Comparison of ENCODE assay signal across 8 mouse cellular contexts in the genomic region with DNA sequence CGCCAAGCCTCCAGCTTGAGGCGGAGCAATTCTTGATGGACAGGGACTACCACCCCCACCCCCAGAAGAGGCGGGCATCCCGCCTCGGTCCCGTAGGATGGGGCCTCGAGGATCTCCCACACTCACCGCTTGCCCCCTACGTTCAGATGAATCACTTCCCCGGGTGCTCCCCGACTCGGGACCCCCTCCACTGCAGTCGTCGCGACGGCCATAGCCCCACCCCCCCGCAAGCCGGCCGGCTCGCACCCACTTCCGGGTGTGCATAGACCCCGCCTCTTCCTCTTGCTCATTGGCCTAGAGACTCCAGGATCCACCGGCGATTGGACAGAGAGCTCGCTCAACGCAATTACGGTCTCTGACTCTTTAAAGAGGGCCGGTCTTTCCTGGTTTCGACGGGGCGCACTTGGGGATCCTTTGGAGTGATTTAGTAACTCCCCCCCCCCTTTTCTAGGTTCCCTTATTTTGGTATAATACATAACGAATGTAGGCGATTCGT. TPM values are rescaled to one million over a fixed set of nuclear protein-coding genes. Genes with fewer than 3 reads are reported as not detected.
DNase-seq lines count a peak whose midpoint lies in the region; ATAC-seq and TF ChIP-seq lines count a peak whose summit lies in the region.

Gene Shkbp1 (minus strand): TSS at position 275 of the 496 bp plus-strand sequence.

- peak within 1 kb of the TSS; percentile 68 for H3K9ac ChIP-seq in heart, embryonic 11.5 days (ENCODE audit: low read depth, low read length)
- peak within 1 kb of the TSS; percentile 59 for H3K9ac ChIP-seq in kidney, embryonic 15.5 days
- peak within 1 kb of the TSS; percentile 57 for H3K9ac ChIP-seq in liver, embryonic 11.5 days (ENCODE audit: low read depth, low read length)
- peak within 1 kb of the TSS; percentile 39 for H3K9ac ChIP-seq in stomach, embryonic 14.5 days (replicated peaks; ENCODE audit: low read depth, low read length)

- H3K4me1 ChIP-seq in erythroblast, embryonic 14.5 days (ENCODE audit: control insufficient read depth): peaks cover 41% of the 10 kb centered on the region
- 0 out of 2 replicates have a peak, but pooled peaks cover 2% of the 10 kb centered on the region for H3K4me1 ChIP-seq in heart, embryonic 11.5 days (ENCODE audit: control insufficient read depth, insufficient read depth, low read length)
- peaks cover 35% of the 10 kb centered on the region for H3K4me1 ChIP-seq in kidney, embryonic 15.5 days
- peaks cover 24% of the 10 kb centered on the region for H3K4me1 ChIP-seq in liver, embryonic 11.5 days (replicated peaks; ENCODE audit: control insufficient read depth, insufficient read depth, low read length)
- H3K4me1 ChIP-seq in stomach, embryonic 14.5 days (ENCODE audit: control insufficient read depth, insufficient read depth, low read length): peaks cover 23% of the 10 kb centered on the region

- peak; percentile 88 for ATAC-seq in heart, embryonic 11.5 days (replicated peaks; ENCODE audit: insufficient number of reproducible peaks, low FRiP score, low TSS enrichment)
- peak; percentile 92 for ATAC-seq in kidney, embryonic 15.5 days (replicated peaks; ENCODE audit: low FRiP score)
- peak; percentile 90 for ATAC-seq in liver, embryonic 11.5 days (replicated peaks; ENCODE audit: low FRiP score)
- ATAC-seq in stomach, embryonic 14.5 days (ENCODE audit: insufficient number of reproducible peaks, insufficient read depth, low FRiP score, low read depth): peak; percentile 93

- no peaks in the 10 kb centered on the region for H3K79me2 ChIP-seq in myocyte (ENCODE audit: control insufficient read depth, insufficient read depth)

- peaks cover 25% of the 10 kb centered on the region for H3K27me3 ChIP-seq in erythroblast, embryonic 14.5 days (ENCODE audit: control insufficient read depth)
- H3K27me3 ChIP-seq in heart, embryonic 11.5 days (ENCODE audit: control insufficient read depth, insufficient read depth, low read length): no peaks in the 10 kb centered on the region
- peaks cover 10% of the 10 kb centered on the region; the same call in 1 of the 2 replicates for H3K27me3 ChIP-seq in kidney, embryonic 15.5 days
- no peaks in the 10 kb centered on the region for H3K27me3 ChIP-seq in liver, embryonic 11.5 days (replicated peaks; ENCODE audit: control insufficient read depth, insufficient read depth, low read length)
- no peaks in the 10 kb centered on the region for H3K27me3 ChIP-seq in myocyte (ENCODE audit: control insufficient read depth, insufficient read depth, insufficient read length)
- no peaks in the 10 kb centered on the region for H3K27me3 ChIP-seq in stomach, embryonic 14.5 days (ENCODE audit: control insufficient read depth, insufficient read depth, low read length)

- peaks cover 21% of the 10 kb centered on the region for H3K36me3 ChIP-seq in erythroblast, embryonic 14.5 days (ENCODE audit: control insufficient read depth)
- H3K36me3 ChIP-seq in heart, embryonic 11.5 days (ENCODE audit: control insufficient read depth, insufficient read depth, low read length): no peaks in the 10 kb centered on the region
- peaks cover 25% of the 10 kb centered on the region for H3K36me3 ChIP-seq in kidney, embryonic 15.5 days
- H3K36me3 ChIP-seq in liver, embryonic 11.5 days (ENCODE audit: control insufficient read depth, insufficient read depth, low read length): peaks cover 4% of the 10 kb centered on the region
- peaks cover 2% of the 10 kb centered on the region for H3K36me3 ChIP-seq in myocyte (ENCODE audit: control insufficient read depth, insufficient read depth)
- 0 out of 2 replicates have a peak, but pooled peaks cover 5% of the 10 kb centered on the region for H3K36me3 ChIP-seq in stomach, embryonic 14.5 days (ENCODE audit: control insufficient read depth, insufficient read depth, low read length)

- H3K4me3 ChIP-seq in erythroblast, embryonic 14.5 days (replicated peaks): peak within 1 kb of the TSS; percentile 72
- H3K4me3 ChIP-seq in heart, embryonic 11.5 days (ENCODE audit: low read depth, low read length): peak within 1 kb of the TSS; percentile 56
- peak within 1 kb of the TSS; percentile 79 for H3K4me3 ChIP-seq in kidney, embryonic 15.5 days (replicated peaks)
- H3K4me3 ChIP-seq in liver, embryonic 11.5 days (ENCODE audit: low read depth, low read length): peak within 1 kb of the TSS; percentile 73
- peak within 1 kb of the TSS; percentile 58 for H3K4me3 ChIP-seq in myocyte
- H3K4me3 ChIP-seq in stomach, embryonic 14.5 days (ENCODE audit: low read depth, low read length): peak within 1 kb of the TSS; percentile 61

- WGBS in heart, embryonic 11.5 days (ENCODE audit: insufficient replicate concordance): under 1% methylated on average over 34 of the region's 34 CpGs
- under 1% methylated on average over 34 of the region's 34 CpGs for WGBS in kidney, embryonic 15.5 days
- under 1% methylated on average over 34 of the region's 34 CpGs for WGBS in liver, embryonic 11.5 days
- 1% methylated on average over 34 of the region's 34 CpGs for whole genome bisulfite sequencing in stomach, embryonic 14.5 days

- peak within 1 kb of the TSS; percentile 79 for H3K27ac ChIP-seq in heart, embryonic 11.5 days (ENCODE audit: low read depth, low read length)
- H3K27ac ChIP-seq in kidney, embryonic 15.5 days: peak within 1 kb of the TSS; percentile 92
- H3K27ac ChIP-seq in liver, embryonic 11.5 days (ENCODE audit: low read depth, low read length): peak within 1 kb of the TSS; percentile 82
- peak within 1 kb of the TSS; percentile 93 for H3K27ac ChIP-seq in stomach, embryonic 14.5 days (ENCODE audit: low read length)

- peaks cover 7% of the 10 kb centered on the region; the same call in 1 of the 2 replicates for H3K9me3 ChIP-seq in erythroblast, embryonic 14.5 days (ENCODE audit: control insufficient read depth, low read length)
- H3K9me3 ChIP-seq in heart, embryonic 11.5 days (replicated peaks; ENCODE audit: control insufficient read depth, low read length): no peaks in the 10 kb centered on the region
- no peaks in the 10 kb centered on the region for H3K9me3 ChIP-seq in kidney, embryonic 15.5 days (replicated peaks)
- H3K9me3 ChIP-seq in liver, embryonic 11.5 days (ENCODE audit: control insufficient read depth, low read length): 0 out of 2 replicates have a peak, but pooled peaks cover 2% of the 10 kb centered on the region
- H3K9me3 ChIP-seq in stomach, embryonic 14.5 days (ENCODE audit: control insufficient read depth, low read depth, low read length): no peaks in the 10 kb centered on the region

- TF ChIP-seq POLR2A in myocyte (IDR thresholded peaks at IDR 0.05; ENCODE audit: insufficient read length, low read depth): peak; percentile 12

- H3ac ChIP-seq in myocyte (ENCODE audit: control insufficient read depth, insufficient read length): no peak within 1 kb of the TSS

- DNase-seq in CD8-positive naive resting alpha-beta T cell, adult 2 months (ENCODE audit: low read depth in 2 of 2, low spot score in 2 of 2): peak; percentile 73 to 81
- DNase-seq in brain, embryonic 18.5 days (ENCODE audit: low read depth, low spot score): peak; percentile 84
- DNase-seq in liver, embryonic 11.5 days (ENCODE audit: low spot score): peak; percentile 88

- peak within 1 kb of the TSS; percentile 80 for H3K4me2 ChIP-seq in heart, embryonic 11.5 days
- H3K4me2 ChIP-seq in kidney, embryonic 15.5 days: peak within 1 kb of the TSS; percentile 80
- peak within 1 kb of the TSS; percentile 69 for H3K4me2 ChIP-seq in liver, embryonic 11.5 days
- peak within 1 kb of the TSS; percentile 88 for H3K4me2 ChIP-seq in myocyte (ENCODE audit: low read depth)
- peak within 1 kb of the TSS; percentile 85 for H3K4me2 ChIP-seq in stomach, embryonic 14.5 days (replicated peaks; ENCODE audit: low read depth, low read length)

TF ChIP-seq in myocyte, 11 proteins besides CTCF, POLR2A, EP300 and RAD21:
- TF ChIP-seq USF1 (IDR thresholded peaks at IDR 0.05; ENCODE audit: low read depth) (no peak), POLR2AphosphoS2 (IDR thresholded peaks at IDR 0.05; ENCODE audit: insufficient read length, low read depth) (no peak), REST (IDR thresholded peaks at IDR 0.05; ENCODE audit: insufficient read depth, insufficient read length) (no peak), CEBPB (IDR thresholded peaks at IDR 0.05; ENCODE audit: insufficient read depth, poor library complexity, severe bottlenecking) (no peak), MYOD1 (IDR thresholded peaks at IDR 0.05; ENCODE audit: control insufficient read depth in 1 of 3, insufficient read length in 2 of 3, low read depth in 2 of 3) (no peak), TCF3 (IDR thresholded peaks at IDR 0.05; ENCODE audit: insufficient read length, low read depth) (no peak), MAX (IDR thresholded peaks at IDR 0.05; ENCODE audit: low read depth) (no peak), MYOG (IDR thresholded peaks at IDR 0.05; ENCODE audit: control insufficient read depth in 1 of 3, insufficient read depth in 1 of 3, insufficient read length in 2 of 3, low read depth in 2 of 3) (no peak), E2F4 (IDR thresholded peaks at IDR 0.05; ENCODE audit: insufficient read depth) (no peak), SRF (IDR thresholded peaks at IDR 0.05; ENCODE audit: control insufficient read depth, insufficient read length, low read depth) (no peak)

RNA-seq across cellular contexts. Expression of gene Shkbp1, which starts in this region (rescaled TPM):
- polyA plus RNA-seq in erythroblast, embryonic 14.5 days (2012): 13.0 and 15.9 TPM in 2 replicates
- 33.3 and 34.1 TPM in 2 replicates for polyA plus RNA-seq in heart, embryonic 11.5 days (2014; fragmentation: Nextera tagmentation; extraction: Ambion mirVana)
- 43.6 and 53.1 TPM in 2 replicates for polyA plus RNA-seq in kidney, embryonic 15.5 days (2015; fragmentation: Nextera tagmentation; extraction: Ambion mirVana)
- 46.8 and 49.6 TPM in 2 replicates for polyA plus RNA-seq in liver, embryonic 11.5 days (2014; fragmentation: Nextera tagmentation; extraction: Ambion mirVana)
- 18.4 TPM for polyA plus RNA-seq in myocyte (2012; fragmentation: generic; extraction: Trizol)
- polyA plus RNA-seq in stomach, embryonic 14.5 days (2014; fragmentation: Nextera tagmentation; extraction: Ambion mirVana): 41.5 and 41.6 TPM in 2 replicates

Comparison
In these comparisons a context has a peak if more than half of its experiments do, and no peak if none do; other contexts are left out.
1. Peak in every context shown above with its lines: DNase-seq, ATAC-seq, H3K4me3 ChIP-seq and H3K27ac ChIP-seq.